ENCODE assay signal across 8 mouse cellular contexts in genomic region chr10:127078001-127078676, GRCm38 (mm10). TPM values are rescaled to one million over a fixed set of nuclear protein-coding genes. Genes with fewer than 3 reads are reported as not detected.
DNase-seq lines count a peak whose midpoint lies in the region; ATAC-seq lines count a peak whose summit lies in the region.

No protein-coding gene starts in this region.

- H3K27ac ChIP-seq in hindbrain, embryonic 12.5 days = peak overlapping the region; percentile 56
- H3K27ac ChIP-seq in midbrain, embryonic 12.5 days (replicated peaks) = peak overlapping the region; percentile 87

- peak; percentile 68 for DNase-seq in cerebellum, adult 9-11 months
- DNase-seq in cerebellum, adult 11 months = no peak
- DNase-seq in ES-CJ7 (ENCODE audit: low read depth, low spot score) = peak; percentile 48
- DNase-seq in adrenal gland, postnatal 4 days (ENCODE audit: low spot score in 2 of 2) = no peak
- DNase-seq in urinary bladder, postnatal 25 days (ENCODE audit: low spot score) = no peak
- no peak for DNase-seq in embryo, embryonic 11 days

- peak; percentile 55 for ATAC-seq in hindbrain, embryonic 12.5 days (ENCODE audit: low FRiP score)
- peak; percentile 50 for ATAC-seq in midbrain, embryonic 12.5 days (ENCODE audit: low FRiP score, low read depth)

- H3K4me1 ChIP-seq in hindbrain, embryonic 12.5 days = peaks cover 49% of the 10 kb centered on the region
- peaks cover 44% of the 10 kb centered on the region for H3K4me1 ChIP-seq in midbrain, embryonic 12.5 days

- no peaks in the 10 kb centered on the region for H3K36me3 ChIP-seq in hindbrain, embryonic 12.5 days
- no peaks in the 10 kb centered on the region for H3K36me3 ChIP-seq in midbrain, embryonic 12.5 days

- peaks cover 79% of the 10 kb centered on the region for H3K27me3 ChIP-seq in hindbrain, embryonic 12.5 days
- peaks cover 74% of the 10 kb centered on the region for H3K27me3 ChIP-seq in midbrain, embryonic 12.5 days

- H3K4me3 ChIP-seq in hindbrain, embryonic 12.5 days = peak overlapping the region; percentile 70; the same call in 1 of the 2 replicates
- H3K4me3 ChIP-seq in midbrain, embryonic 12.5 days = peak overlapping the region; percentile 74

- H3K9me3 ChIP-seq in hindbrain, embryonic 12.5 days (replicated peaks) = no peaks in the 10 kb centered on the region
- no peaks in the 10 kb centered on the region for H3K9me3 ChIP-seq in midbrain, embryonic 12.5 days

- WGBS in hindbrain, embryonic 12.5 days = 3% methylated on average over 12 of the region's 12 CpGs
- 5% methylated on average over 11 of the region's 12 CpGs for WGBS in midbrain, embryonic 12.5 days

- H3K4me2 ChIP-seq in hindbrain, embryonic 12.5 days (replicated peaks) = peak overlapping the region; percentile 97
- H3K4me2 ChIP-seq in midbrain, embryonic 12.5 days (replicated peaks) = peak overlapping the region; percentile 99

- peak overlapping the region; percentile 93 for H3K9ac ChIP-seq in hindbrain, embryonic 12.5 days
- H3K9ac ChIP-seq in midbrain, embryonic 12.5 days (replicated peaks) = peak overlapping the region; percentile 90; the same call in 1 of the 2 replicates

RNA-seq across cellular contexts. Expression of gene Agap2, which starts 3.1 kb away (rescaled TPM):
- 1.7 and 2.0 TPM in 2 replicates for polyA plus RNA-seq in hindbrain, embryonic 12.5 days (2016; fragmentation: Nextera tagmentation; extraction: Ambion mirVana)
- polyA plus RNA-seq in midbrain, embryonic 12.5 days (2016; fragmentation: Nextera tagmentation; extraction: Ambion mirVana) = 1.3 TPM in 2 replicates
- total RNA-seq in adrenal gland, postnatal 4 days (2021) = 1 to 10 TPM; 3.6 to 4.1 TPM

RNA-seq across cellular contexts. Expression of gene Tspan31, which starts 8.1 kb away (rescaled TPM):
- polyA plus RNA-seq in hindbrain, embryonic 12.5 days (2016; fragmentation: Nextera tagmentation; extraction: Ambion mirVana) = 141 and 148 TPM in 2 replicates
- polyA plus RNA-seq in midbrain, embryonic 12.5 days (2016; fragmentation: Nextera tagmentation; extraction: Ambion mirVana) = 165 and 167 TPM in 2 replicates
- 10 to 100 TPM; 87.6 to 96.4 TPM for total RNA-seq in adrenal gland, postnatal 4 days (2021)

RNA-seq across cellular contexts. Expression of gene Cdk4, which starts 14.8 kb away (rescaled TPM):
- polyA plus RNA-seq in hindbrain, embryonic 12.5 days (2016; fragmentation: Nextera tagmentation; extraction: Ambion mirVana) = 1,725 and 1,814 TPM in 2 replicates
- polyA plus RNA-seq in midbrain, embryonic 12.5 days (2016; fragmentation: Nextera tagmentation; extraction: Ambion mirVana) = 2,032 and 2,136 TPM in 2 replicates
- 100 to 1,000 TPM; 444 to 449 TPM for total RNA-seq in adrenal gland, postnatal 4 days (2021)

RNA-seq across cellular contexts. Expression of gene March9, which starts 18.2 kb away (rescaled TPM):
- 5.4 and 6.1 TPM in 2 replicates for polyA plus RNA-seq in hindbrain, embryonic 12.5 days (2016; fragmentation: Nextera tagmentation; extraction: Ambion mirVana)
- polyA plus RNA-seq in midbrain, embryonic 12.5 days (2016; fragmentation: Nextera tagmentation; extraction: Ambion mirVana) = 4.6 and 5.3 TPM in 2 replicates
- 10 to 100 TPM; 11.3 to 12.1 TPM for total RNA-seq in adrenal gland, postnatal 4 days (2021)

RNA-seq across cellular contexts. Expression of gene Cyp27b1, which starts 30.1 kb away (rescaled TPM):
- polyA plus RNA-seq in hindbrain, embryonic 12.5 days (2016; fragmentation: Nextera tagmentation; extraction: Ambion mirVana) = 0.25 TPM in 1 of 2 replicates, not detected in the other
- 0.09 and 0.16 TPM in 2 replicates for polyA plus RNA-seq in midbrain, embryonic 12.5 days (2016; fragmentation: Nextera tagmentation; extraction: Ambion mirVana)
- total RNA-seq in adrenal gland, postnatal 4 days (2021) = 1 to 10 TPM; 1.1 to 1.2 TPM

Comparison
In these comparisons a context has a peak if more than half of its experiments do, and no peak if none do; other contexts are left out.
1. DNase-seq: peak in cerebellum, adult 9-11 months (single experiment) and ES-CJ7 (single experiment); none in cerebellum, adult 11 months (single experiment), adrenal gland, postnatal 4 days (0 of 2), urinary bladder, postnatal 25 days (single experiment) and embryo, embryonic 11 days (single experiment).